Mouse (Mus musculus): Measurements from ENCODE around the gene Tpsb2.

The Tpsb2 gene

DNA sequence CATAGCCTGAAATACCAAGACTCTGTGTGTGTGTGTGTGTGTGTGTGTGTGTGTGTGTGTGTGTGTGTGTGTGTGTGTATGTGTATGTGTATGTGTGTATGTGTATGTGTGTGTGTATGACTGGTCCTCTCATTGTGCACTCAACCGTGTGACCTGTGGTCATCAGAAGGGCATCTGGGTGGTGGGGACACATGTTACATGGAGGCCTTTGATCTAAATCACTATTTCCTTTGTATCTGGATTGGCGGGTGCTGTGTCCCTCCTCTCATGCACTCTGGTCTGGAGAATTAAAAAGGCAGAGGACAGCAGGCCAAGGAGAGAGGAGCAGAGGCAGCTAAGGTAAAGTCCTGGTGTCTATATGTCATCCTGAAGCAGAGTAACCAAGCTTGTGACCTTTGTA is at the start of gene Tpsb2:
Gene Tpsb2, plus strand, starts transcription at position 301 of the 400 bp plus-strand sequence.
- Histone ChIP-seq H3K36me3 (ENCODE audit: insufficient read depth, low read length) (no peaks in the 10 kb centered on the region), H3K27me3 (ENCODE audit: insufficient read depth, low read length) (0 out of 2 replicates have a peak, but pooled peaks cover 3% of the 10 kb centered on the region), H3K9me3 (ENCODE audit: low read length) (no peaks in the 10 kb centered on the region), H3K4me3 (replicated peaks; ENCODE audit: low read length) (no peak within 1 kb of the TSS), H3K4me1 (replicated peaks; ENCODE audit: low read depth, low read length) (peaks cover 10% of the 10 kb centered on the region; the same call in 1 of the 2 replicates)
- TF ChIP-seq CTCF (conservative IDR thresholded peaks at IDR 0.05; ENCODE audit: low read length): no peak
- TF ChIP-seq NANOG (IDR thresholded peaks at IDR 0.05; ENCODE audit: borderline replicate concordance, low read length): no peak
- no peak for TF ChIP-seq POU5F1 (IDR thresholded peaks at IDR 0.05; ENCODE audit: borderline replicate concordance, low read length)

DNA sequence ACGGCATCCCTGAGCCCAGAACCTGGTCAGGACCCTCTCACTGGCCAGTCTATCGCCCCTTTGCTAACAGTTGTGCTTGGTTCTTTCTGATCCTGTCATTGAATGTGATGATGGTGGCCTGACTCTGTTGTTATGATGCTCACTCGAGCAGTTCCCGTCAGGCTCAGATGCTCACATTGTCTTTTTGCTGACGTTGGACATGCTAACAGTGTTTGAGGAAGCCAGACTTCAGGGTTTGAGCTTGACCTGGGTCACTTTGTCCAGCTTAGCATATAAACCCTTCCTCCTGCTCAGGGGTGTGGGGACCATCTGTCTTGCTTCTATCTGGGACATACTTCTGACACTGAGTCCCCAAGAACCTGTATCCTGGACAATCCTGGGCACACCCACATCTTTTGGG is 47.8 kb upstream of the Tpsb2 start, which contains the start of gene Prss29:
Gene Prss29, plus strand, starts transcription at position 301 of the 400 bp plus-strand sequence.
- H3K36me3 ChIP-seq (ENCODE audit: insufficient read depth, low read length): no peaks in the 10 kb centered on the region
- no peaks in the 10 kb centered on the region for H3K9me3 ChIP-seq (ENCODE audit: low read length)
- no peak within 1 kb of the TSS for H3K4me3 ChIP-seq (replicated peaks; ENCODE audit: low read length)
- H3K4me1 ChIP-seq (replicated peaks; ENCODE audit: low read depth, low read length): 0 out of 2 replicates have a peak, but pooled peaks cover 4% of the 10 kb centered on the region
- TF ChIP-seq CTCF (conservative IDR thresholded peaks at IDR 0.05; ENCODE audit: low read length) (no peak), POU5F1 (IDR thresholded peaks at IDR 0.05; ENCODE audit: borderline replicate concordance, low read length) (no peak), NANOG (IDR thresholded peaks at IDR 0.05; ENCODE audit: borderline replicate concordance, low read length) (no peak)
- no peaks in the 10 kb centered on the region; the same call in 1 of the 2 replicates for H3K27me3 ChIP-seq (ENCODE audit: insufficient read depth, low read length)

DNA sequence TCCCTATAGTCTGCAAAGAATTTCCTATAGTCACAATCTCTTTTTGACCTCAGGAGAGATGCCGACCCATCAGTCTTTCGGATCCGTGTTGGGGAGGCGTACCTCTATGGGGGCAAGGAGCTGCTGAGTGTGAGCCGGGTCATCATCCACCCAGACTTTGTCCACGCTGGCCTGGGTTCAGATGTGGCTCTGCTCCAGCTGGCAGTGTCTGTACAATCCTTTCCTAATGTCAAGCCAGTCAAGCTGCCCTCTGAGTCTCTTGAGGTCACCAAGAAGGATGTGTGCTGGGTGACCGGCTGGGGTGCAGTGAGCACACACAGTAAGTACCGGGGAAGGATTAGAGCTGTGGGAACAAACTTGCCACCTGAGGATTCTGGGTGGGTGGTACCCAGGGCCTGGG is 45.3 kb upstream of the Tpsb2 start:
- H3K9me3 ChIP-seq (ENCODE audit: low read length): no peaks in the 10 kb centered on the region
- TF ChIP-seq NANOG (IDR thresholded peaks at IDR 0.05; ENCODE audit: borderline replicate concordance, low read length) (no peak), CTCF (conservative IDR thresholded peaks at IDR 0.05; ENCODE audit: low read length) (no peak)
- no peak overlapping the region for H3K4me3 ChIP-seq (replicated peaks; ENCODE audit: low read length)
- no peaks in the 10 kb centered on the region; the same call in 1 of the 2 replicates for H3K27me3 ChIP-seq (ENCODE audit: insufficient read depth, low read length)
- H3K4me1 ChIP-seq (replicated peaks; ENCODE audit: low read depth, low read length): no peaks in the 10 kb centered on the region
- H3K36me3 ChIP-seq (ENCODE audit: insufficient read depth, low read length): no peaks in the 10 kb centered on the region

DNA sequence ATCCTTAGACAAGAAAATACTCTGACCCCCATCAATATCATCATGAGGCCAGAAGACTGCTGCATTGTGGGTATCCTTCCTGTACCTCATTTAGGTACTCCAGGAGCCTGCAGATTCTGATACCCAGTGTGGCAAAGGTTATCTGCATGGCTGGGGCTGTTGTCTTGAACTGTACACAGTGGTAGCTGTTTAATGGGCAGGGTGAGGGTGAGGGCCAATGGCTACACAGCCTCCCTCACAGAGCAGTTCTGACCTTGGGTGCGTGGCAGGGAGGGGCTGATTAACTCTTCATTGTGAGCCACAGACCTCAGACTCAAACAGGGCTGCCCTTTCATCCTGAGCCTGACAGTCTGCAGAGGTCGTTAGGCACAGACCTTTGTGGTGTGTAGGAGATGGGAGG is 43.2 kb upstream of the Tpsb2 start:
- H3K27me3 ChIP-seq (ENCODE audit: insufficient read depth, low read length): no peaks in the 10 kb centered on the region; the same call in 1 of the 2 replicates

DNA sequence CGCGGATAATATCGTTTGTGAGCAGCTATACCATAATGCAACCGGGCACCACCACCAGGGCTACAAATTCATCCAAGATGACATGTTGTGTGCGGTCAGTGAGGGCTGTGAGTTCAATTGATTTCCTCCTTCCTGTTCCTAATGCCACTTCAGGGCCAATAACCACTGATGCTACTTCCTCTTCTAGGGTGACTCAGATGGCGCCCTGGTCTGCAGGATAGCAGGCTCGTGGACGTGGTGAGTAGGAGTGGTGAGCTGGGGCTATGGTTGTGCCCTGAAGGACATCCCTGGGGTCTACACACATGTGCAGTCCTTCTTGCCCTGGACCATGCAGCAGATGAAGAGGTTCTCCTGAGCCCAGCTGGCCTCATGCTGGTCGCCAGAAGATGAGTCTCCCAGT is 33.8 kb upstream of the Tpsb2 start:
- H3K9me3 ChIP-seq (ENCODE audit: low read length): no peaks in the 10 kb centered on the region
- no peaks in the 10 kb centered on the region for H3K36me3 ChIP-seq (ENCODE audit: insufficient read depth, low read length)
- TF ChIP-seq NANOG (IDR thresholded peaks at IDR 0.05; ENCODE audit: borderline replicate concordance, low read length) (no peak), POU5F1 (IDR thresholded peaks at IDR 0.05; ENCODE audit: borderline replicate concordance, low read length) (no peak), CTCF (conservative IDR thresholded peaks at IDR 0.05; ENCODE audit: low read length) (no peak)
- no peaks in the 10 kb centered on the region for H3K4me1 ChIP-seq (replicated peaks; ENCODE audit: low read depth, low read length)
- no peak overlapping the region for H3K4me3 ChIP-seq (replicated peaks; ENCODE audit: low read length)
- H3K27me3 ChIP-seq (ENCODE audit: insufficient read depth, low read length): peaks cover 31% of the 10 kb centered on the region

More for the DNA sequence above, 43.2 kb upstream of the Tpsb2 start:
- no peaks in the 10 kb centered on the region for H3K9me3 ChIP-seq (ENCODE audit: low read length)
- no peaks in the 10 kb centered on the region for H3K36me3 ChIP-seq (ENCODE audit: insufficient read depth, low read length)
- no peak overlapping the region for H3K4me3 ChIP-seq (replicated peaks; ENCODE audit: low read length)
- TF ChIP-seq POU5F1 (IDR thresholded peaks at IDR 0.05; ENCODE audit: borderline replicate concordance, low read length): no peak
- TF ChIP-seq CTCF (conservative IDR thresholded peaks at IDR 0.05; ENCODE audit: low read length): no peak
- no peak for TF ChIP-seq NANOG (IDR thresholded peaks at IDR 0.05; ENCODE audit: borderline replicate concordance, low read length)
- no peaks in the 10 kb centered on the region for H3K4me1 ChIP-seq (replicated peaks; ENCODE audit: low read depth, low read length)

DNA sequence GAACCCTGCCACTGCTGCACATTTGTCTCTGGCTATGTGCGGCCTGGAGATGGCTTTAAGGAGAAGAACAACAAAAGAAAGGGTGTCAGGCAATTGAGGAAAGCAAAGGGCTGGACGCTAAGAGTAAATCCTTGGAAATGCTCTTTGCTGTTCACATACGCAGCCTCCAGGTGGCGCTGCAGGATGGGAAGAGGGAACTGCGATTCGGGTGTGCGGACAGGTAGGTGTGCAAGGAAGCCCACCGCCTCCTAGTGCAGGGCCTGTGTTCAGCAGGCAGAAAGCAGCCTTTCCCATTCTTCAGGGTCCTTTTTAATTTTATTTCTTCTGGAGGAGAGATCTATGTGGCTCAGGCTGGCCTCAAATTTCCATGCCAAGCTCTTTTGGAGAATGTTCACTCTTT is 32.2 kb upstream of the Tpsb2 start:
- Histone ChIP-seq H3K27me3 (ENCODE audit: insufficient read depth, low read length) (peaks cover 30% of the 10 kb centered on the region), H3K4me3 (replicated peaks; ENCODE audit: low read length) (no peak overlapping the region), H3K4me1 (replicated peaks; ENCODE audit: low read depth, low read length) (no peaks in the 10 kb centered on the region), H3K36me3 (ENCODE audit: insufficient read depth, low read length) (no peaks in the 10 kb centered on the region), H3K9me3 (ENCODE audit: low read length) (no peaks in the 10 kb centered on the region)
- peak; percentile 94 for TF ChIP-seq CTCF (conservative IDR thresholded peaks at IDR 0.05; ENCODE audit: low read length)
- no peak for TF ChIP-seq NANOG (IDR thresholded peaks at IDR 0.05; ENCODE audit: borderline replicate concordance, low read length)
- TF ChIP-seq POU5F1 (IDR thresholded peaks at IDR 0.05; ENCODE audit: borderline replicate concordance, low read length): no peak

DNA sequence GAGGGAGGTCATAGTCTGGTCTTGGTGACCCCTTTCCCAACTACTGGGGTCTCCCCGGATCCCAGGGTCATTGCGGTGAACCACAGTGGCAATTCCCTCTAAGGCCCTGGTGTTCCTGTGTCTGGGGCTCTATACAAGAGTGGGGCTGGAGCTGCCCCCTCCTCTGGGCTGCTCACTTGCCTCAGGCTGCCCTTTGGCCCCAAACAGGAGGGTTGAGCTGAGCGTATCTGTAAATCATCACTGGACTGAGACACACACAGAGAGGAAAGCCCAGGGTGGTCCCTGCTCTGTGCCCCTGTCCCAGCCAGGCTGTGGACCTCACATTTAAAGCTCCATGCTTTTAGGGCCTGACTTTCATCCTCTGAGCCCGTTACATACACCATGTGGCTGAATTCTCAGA is 27.9 kb upstream of the Tpsb2 start:
- no peaks in the 10 kb centered on the region for H3K9me3 ChIP-seq (ENCODE audit: low read length)
- no peaks in the 10 kb centered on the region for H3K4me1 ChIP-seq (replicated peaks; ENCODE audit: low read depth, low read length)
- TF ChIP-seq NANOG (IDR thresholded peaks at IDR 0.05; ENCODE audit: borderline replicate concordance, low read length): no peak
- no peak for TF ChIP-seq POU5F1 (IDR thresholded peaks at IDR 0.05; ENCODE audit: borderline replicate concordance, low read length)
- TF ChIP-seq CTCF (conservative IDR thresholded peaks at IDR 0.05; ENCODE audit: low read length): no peak
- no peaks in the 10 kb centered on the region for H3K36me3 ChIP-seq (ENCODE audit: insufficient read depth, low read length)
- peaks cover 16% of the 10 kb centered on the region for H3K27me3 ChIP-seq (ENCODE audit: insufficient read depth, low read length)
- H3K4me3 ChIP-seq (replicated peaks; ENCODE audit: low read length): no peak overlapping the region

DNA sequence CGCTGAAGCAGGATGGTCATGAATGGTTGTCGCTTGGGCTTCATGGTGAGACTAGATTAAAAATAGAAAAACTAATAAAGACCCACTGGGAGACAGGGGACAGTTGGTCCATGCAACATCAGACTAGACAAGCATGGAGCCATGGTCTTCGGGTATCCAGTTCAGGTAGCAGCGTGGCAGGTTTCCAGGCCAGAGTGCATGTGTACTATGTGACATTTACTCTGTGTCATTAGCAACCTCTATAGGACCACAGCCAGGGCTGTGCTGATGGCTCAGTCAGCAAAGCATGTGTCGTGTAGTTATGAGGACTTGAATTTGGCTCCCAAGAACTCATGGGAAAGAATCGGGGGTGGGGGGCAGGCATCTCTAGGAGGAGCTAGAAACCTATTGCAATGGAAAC is 26.1 kb upstream of the Tpsb2 start:
- no peak overlapping the region for H3K4me3 ChIP-seq (replicated peaks; ENCODE audit: low read length)
- peaks cover 5% of the 10 kb centered on the region for H3K27me3 ChIP-seq (ENCODE audit: insufficient read depth, low read length)
- H3K9me3 ChIP-seq (ENCODE audit: low read length): no peaks in the 10 kb centered on the region
- TF ChIP-seq NANOG (IDR thresholded peaks at IDR 0.05; ENCODE audit: borderline replicate concordance, low read length) (no peak), POU5F1 (IDR thresholded peaks at IDR 0.05; ENCODE audit: borderline replicate concordance, low read length) (no peak), CTCF (conservative IDR thresholded peaks at IDR 0.05; ENCODE audit: low read length) (no peak)
- H3K36me3 ChIP-seq (ENCODE audit: insufficient read depth, low read length): no peaks in the 10 kb centered on the region
- H3K4me1 ChIP-seq (replicated peaks; ENCODE audit: low read depth, low read length): no peaks in the 10 kb centered on the region

DNA sequence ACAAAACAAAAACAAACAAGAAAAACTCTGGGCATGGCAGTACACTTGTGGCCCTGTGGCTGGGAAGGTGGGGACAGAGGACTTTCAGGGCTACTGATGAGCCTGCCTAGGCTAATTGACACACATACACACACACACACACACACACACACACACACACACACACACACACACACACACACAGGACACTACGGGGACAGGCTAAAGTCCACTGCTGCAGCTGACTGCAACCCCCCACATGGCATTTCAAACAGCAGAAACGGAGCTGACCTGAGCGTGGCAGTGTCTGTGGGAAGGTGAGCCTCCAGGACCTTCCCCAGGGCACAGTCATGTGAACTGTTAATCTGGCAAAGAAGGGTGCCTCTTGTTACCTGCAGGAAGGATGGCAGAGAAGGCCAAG is 24.6 kb upstream of the Tpsb2 start:
- Histone ChIP-seq H3K9me3 (ENCODE audit: low read length) (no peaks in the 10 kb centered on the region), H3K27me3 (ENCODE audit: insufficient read depth, low read length) (no peaks in the 10 kb centered on the region), H3K4me1 (replicated peaks; ENCODE audit: low read depth, low read length) (no peaks in the 10 kb centered on the region), H3K36me3 (ENCODE audit: insufficient read depth, low read length) (no peaks in the 10 kb centered on the region), H3K4me3 (replicated peaks; ENCODE audit: low read length) (no peak overlapping the region)
- no peak for TF ChIP-seq NANOG (IDR thresholded peaks at IDR 0.05; ENCODE audit: borderline replicate concordance, low read length)
- no peak for TF ChIP-seq POU5F1 (IDR thresholded peaks at IDR 0.05; ENCODE audit: borderline replicate concordance, low read length)
- TF ChIP-seq CTCF (conservative IDR thresholded peaks at IDR 0.05; ENCODE audit: low read length): no peak
